Mouse (Mus musculus) midbrain, embryonic 16.5 days (tissue): ENCODE data around the gene Gfm2. TPM values are rescaled to one million over a fixed set of nuclear protein-coding genes. Genes with fewer than 3 reads are reported as not detected.

ENCODE experiments used
- ATAC-seq: fragments of 200-750 bp; cut with Nextera tagmentation; 2 replicates; pipeline ENCODE4 v1.8.0; 2017; ENCODE audit warnings: moderate TSS enrichment
- H3K27ac ChIP-seq: fragments of 300-500 bp; sonication (generic); 2 replicates; pipeline ENCODE4 v1.5.1; 2014; ENCODE audit warnings: mild to moderate bottlenecking, low read length, mixed read lengths
- H3K27me3 ChIP-seq: fragments of 300-500 bp; sonication (generic); 2 replicates; pipeline ENCODE4 v1.6.1; 2014; ENCODE audit warnings: low read depth, low read length, mixed read lengths; ENCODE audit not compliant: control insufficient read depth, insufficient read depth
- H3K36me3 ChIP-seq: fragments of 300-500 bp; sonication (generic); 2 replicates; pipeline ENCODE4 v1.6.1; 2014; ENCODE audit warnings: mild to moderate bottlenecking, low read length, moderate library complexity, mixed read lengths; ENCODE audit not compliant: control insufficient read depth, insufficient read depth
- H3K4me1 ChIP-seq: fragments of 300-500 bp; sonication (generic); 2 replicates; pipeline ENCODE4 v1.6.1; 2014; ENCODE audit warnings: mild to moderate bottlenecking, low read length, mixed read lengths; ENCODE audit not compliant: control insufficient read depth, insufficient read depth
- H3K4me2 ChIP-seq: fragments of 300-500 bp; sonication (generic); 2 replicates; pipeline ENCODE4 v1.6.1; 2014; ENCODE audit warnings: mild to moderate bottlenecking, low read length, mixed read lengths
- H3K4me3 ChIP-seq: fragments of 300-500 bp; sonication (generic); 2 replicates; pipeline ENCODE4 v1.5.1; 2014; ENCODE audit warnings: low read depth, mild to moderate bottlenecking, low read length, moderate library complexity, mixed read lengths
- H3K9ac ChIP-seq: fragments of 300-500 bp; sonication (generic); 2 replicates; pipeline ENCODE4 v1.6.1; 2014; ENCODE audit warnings: low read depth, low read length, mixed read lengths
- H3K9me3 ChIP-seq: fragments of 300-500 bp; sonication (generic); replicated peaks from 2 replicates; pipeline ENCODE4 v1.6.1; 2014; ENCODE audit warnings: mild to moderate bottlenecking, low read length, mixed read lengths; ENCODE audit not compliant: control insufficient read depth, poor library complexity, severe bottlenecking
- WGBS: fragments of 180-500 bp; shearing (Covaris S2); extraction: QIAGEN DNeasy Blood & Tissue Kit; methylation state at CpG from one replicate; pipeline ENCODE4 v1.1.7; 2014; 5-methylcytosine and 5-hydroxymethylcytosine counted together
- polyA plus RNA-seq: library from polyadenylated mRNA; unstranded; fragments of >200 nt; fragmentation: Nextera tagmentation; extraction: Ambion mirVana; gene quantifications from 2 replicates; pipeline ENCODE4 v1.2.1, GENCODE M21; 2015

Gene Gfm2
- polyA plus RNA-seq, 1 experiment from 2014 or later, result 30.1 TPM

GRCm38 (mm10) chr13:97184168-97184567 lies 46.4 kb downstream of the Gfm2 start:
- Histone ChIP-seq H3K9ac (no peak overlapping the region), H3K36me3 (0 out of 2 replicates have a peak, but pooled peaks cover 2% of the 10 kb centered on the region), H3K27ac (no peak overlapping the region), H3K4me2 (no peak overlapping the region), H3K4me3 (no peak overlapping the region), H3K9me3 (no peaks in the 10 kb centered on the region), H3K27me3 (no peaks in the 10 kb centered on the region), H3K4me1 (no peaks in the 10 kb centered on the region)
- ATAC-seq, result no peak
- 99% methylated on average over 2 of the region's 2 CpGs for WGBS

DNA sequence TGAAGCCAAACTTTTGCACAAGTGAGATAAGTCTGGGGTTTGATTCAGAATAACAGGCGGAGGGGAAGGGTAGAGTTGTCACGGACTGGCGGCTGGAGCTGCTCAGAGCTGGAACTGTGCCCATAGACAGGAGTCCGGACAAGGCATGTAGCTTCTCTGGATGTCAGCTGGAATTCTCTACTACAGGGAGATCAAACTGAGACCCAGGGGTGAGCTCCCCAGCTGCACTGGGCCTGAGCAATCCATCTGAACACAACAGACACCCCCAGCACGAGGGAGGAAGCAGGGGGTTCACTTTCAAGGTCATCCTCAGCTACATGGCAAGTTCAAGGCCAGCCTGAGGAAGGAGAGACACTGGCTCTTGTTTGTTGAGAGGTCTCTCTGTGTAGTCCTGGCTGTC lies 46.9 kb downstream of the Gfm2 start:
- Histone ChIP-seq H3K9me3 (no peaks in the 10 kb centered on the region), H3K4me1 (no peaks in the 10 kb centered on the region), H3K36me3 (0 out of 2 replicates have a peak, but pooled peaks cover 2% of the 10 kb centered on the region), H3K9ac (no peak overlapping the region), H3K27ac (no peak overlapping the region), H3K27me3 (no peaks in the 10 kb centered on the region), H3K4me3 (no peak overlapping the region), H3K4me2 (no peak overlapping the region)
- WGBS, result 76% methylated on average over 5 of the region's 5 CpGs
- ATAC-seq, result no peak

DNA sequence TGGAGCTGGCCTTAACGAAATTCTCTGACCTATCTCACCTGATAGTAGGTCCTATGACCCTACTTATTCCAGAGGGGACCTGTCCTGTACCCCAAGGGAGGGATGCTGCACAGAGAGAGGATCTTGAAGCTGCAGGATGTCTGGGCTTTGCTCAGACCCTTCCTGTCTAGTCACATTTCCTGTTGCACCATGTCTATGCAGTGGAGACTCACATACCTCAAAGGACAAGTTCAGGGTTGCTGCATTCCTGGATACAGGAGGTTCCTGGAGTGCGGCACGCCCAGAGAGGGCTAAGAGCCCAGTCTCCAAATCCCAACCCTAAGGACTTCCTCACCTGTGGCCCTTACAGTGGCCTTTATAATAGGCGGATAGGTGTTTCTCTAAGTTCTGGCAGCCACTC lies 48.6 kb downstream of the Gfm2 start:
- ATAC-seq, result no peak
- H3K9ac ChIP-seq, result no peak overlapping the region
- H3K36me3 ChIP-seq, result 0 out of 2 replicates have a peak, but pooled peaks cover 2% of the 10 kb centered on the region
- H3K4me1 ChIP-seq, result no peaks in the 10 kb centered on the region
- no peaks in the 10 kb centered on the region for H3K9me3 ChIP-seq
- H3K4me3 ChIP-seq, result no peak overlapping the region
- no peak overlapping the region for H3K4me2 ChIP-seq
- H3K27me3 ChIP-seq, result no peaks in the 10 kb centered on the region
- WGBS, result 83% methylated on average over 4 of the region's 4 CpGs
- no peak overlapping the region for H3K27ac ChIP-seq

GRCm38 (mm10) chr13:97187693-97188092 lies 50.0 kb downstream of the Gfm2 start:
- Histone ChIP-seq H3K27me3 (no peaks in the 10 kb centered on the region), H3K4me1 (no peaks in the 10 kb centered on the region), H3K9me3 (no peaks in the 10 kb centered on the region), H3K9ac (no peak overlapping the region), H3K36me3 (0 out of 2 replicates have a peak, but pooled peaks cover 2% of the 10 kb centered on the region), H3K4me2 (no peak overlapping the region), H3K27ac (no peak overlapping the region), H3K4me3 (no peak overlapping the region)
- 81% methylated on average over 5 of the region's 5 CpGs for WGBS
- ATAC-seq, result no peak

DNA sequence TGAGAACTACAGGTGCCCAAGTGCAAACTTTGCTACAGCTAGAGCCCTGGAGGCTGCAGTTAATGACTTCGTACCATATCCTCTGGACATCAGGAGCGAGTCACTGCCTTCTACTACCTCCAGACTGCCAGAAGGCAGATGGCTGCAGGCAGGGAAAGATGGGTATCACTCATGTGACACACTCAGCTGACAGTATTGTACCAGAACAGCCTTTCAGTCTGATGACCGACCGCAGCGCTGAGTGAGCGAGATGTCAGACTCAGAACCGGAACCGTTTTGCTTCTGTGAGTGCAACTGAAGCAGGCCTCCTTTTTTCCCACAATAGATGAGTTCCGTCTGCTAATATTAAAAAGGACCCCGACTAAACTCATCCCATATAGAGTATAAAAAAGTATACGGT lies 54.9 kb downstream of the Gfm2 start:
- no peaks in the 10 kb centered on the region for H3K36me3 ChIP-seq
- H3K4me1 ChIP-seq, result no peaks in the 10 kb centered on the region; the same call in 1 of the 2 replicates
- 87% methylated on average over 11 of the region's 11 CpGs for WGBS
- H3K9ac ChIP-seq, result no peak overlapping the region
- H3K9me3 ChIP-seq, result no peaks in the 10 kb centered on the region
- no peak for ATAC-seq
- no peak overlapping the region for H3K4me3 ChIP-seq
- no peak overlapping the region for H3K4me2 ChIP-seq
- no peak overlapping the region for H3K27ac ChIP-seq
- no peaks in the 10 kb centered on the region for H3K27me3 ChIP-seq

DNA sequence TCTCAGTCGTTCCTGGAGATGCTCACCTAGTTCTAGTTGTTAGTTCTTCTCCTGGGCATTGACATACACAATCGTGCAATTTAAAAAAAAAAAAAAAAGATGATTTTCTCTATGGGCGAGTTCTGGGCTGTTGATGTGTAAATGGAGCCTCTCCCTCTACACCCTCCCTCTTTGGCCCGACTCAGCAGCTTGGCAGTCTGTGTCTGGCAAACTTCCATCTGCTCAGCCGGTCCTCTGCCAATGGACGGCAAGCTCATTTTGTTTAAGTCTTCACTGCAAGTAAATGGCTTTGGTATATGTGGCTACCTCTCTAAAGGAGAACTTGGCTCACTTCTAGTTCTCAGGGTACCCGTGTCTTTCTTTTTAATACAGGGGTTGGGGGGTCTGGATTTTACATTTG lies 55.7 kb downstream of the Gfm2 start:
- no peak overlapping the region for H3K4me2 ChIP-seq
- no peak overlapping the region for H3K4me3 ChIP-seq
- WGBS, result 51% methylated on average over 7 of the region's 7 CpGs
- H3K27ac ChIP-seq, result no peak overlapping the region
- H3K4me1 ChIP-seq, result no peaks in the 10 kb centered on the region; the same call in 1 of the 2 replicates
- no peak overlapping the region for H3K9ac ChIP-seq
- no peaks in the 10 kb centered on the region for H3K9me3 ChIP-seq
- H3K36me3 ChIP-seq, result no peaks in the 10 kb centered on the region
- no peak for ATAC-seq
- no peaks in the 10 kb centered on the region for H3K27me3 ChIP-seq

DNA sequence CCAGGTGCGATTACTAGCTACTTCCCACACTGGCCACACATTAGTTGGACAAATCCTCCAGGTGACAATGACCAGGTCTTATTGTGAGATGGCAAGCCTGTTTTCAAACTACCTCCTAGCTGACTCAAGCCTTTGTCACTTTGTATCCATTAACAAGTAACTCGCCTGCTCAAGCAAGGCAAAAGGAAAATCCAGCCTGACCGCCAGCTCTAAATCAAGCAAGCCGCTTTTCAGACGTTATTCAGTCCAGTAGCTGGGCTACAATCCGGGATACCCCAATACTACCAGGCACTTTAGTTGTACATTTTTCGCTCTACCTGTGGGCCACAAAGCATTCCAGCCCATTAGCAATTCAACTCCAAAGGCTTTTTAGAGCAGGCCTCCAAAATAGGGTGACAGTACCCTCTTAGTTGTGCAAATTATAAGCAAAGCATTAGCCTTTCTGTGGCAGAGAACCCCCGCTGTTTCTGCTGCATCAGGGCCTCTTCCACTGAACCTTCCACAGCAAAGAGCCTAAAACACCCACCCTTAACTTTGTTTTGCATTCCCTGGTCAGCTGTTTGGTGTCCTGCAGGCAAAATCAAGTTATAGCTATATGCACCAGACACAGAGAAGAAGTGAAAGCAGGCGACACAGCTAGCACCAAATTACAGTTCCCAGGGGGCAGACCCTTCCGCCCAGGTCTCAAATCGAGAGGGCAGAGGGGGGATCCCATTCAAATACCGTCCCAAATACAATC lies 58.6 kb downstream of the Gfm2 start:
- Histone ChIP-seq H3K9ac (no peak overlapping the region), H3K27me3 (no peaks in the 10 kb centered on the region), H3K4me1 (no peaks in the 10 kb centered on the region; the same call in 1 of the 2 replicates), H3K4me3 (no peak overlapping the region), H3K36me3 (no peaks in the 10 kb centered on the region), H3K9me3 (no peaks in the 10 kb centered on the region), H3K4me2 (no peak overlapping the region), H3K27ac (no peak overlapping the region)
- no peak for ATAC-seq
- WGBS, result 64% methylated on average over 12 of the region's 12 CpGs

DNA sequence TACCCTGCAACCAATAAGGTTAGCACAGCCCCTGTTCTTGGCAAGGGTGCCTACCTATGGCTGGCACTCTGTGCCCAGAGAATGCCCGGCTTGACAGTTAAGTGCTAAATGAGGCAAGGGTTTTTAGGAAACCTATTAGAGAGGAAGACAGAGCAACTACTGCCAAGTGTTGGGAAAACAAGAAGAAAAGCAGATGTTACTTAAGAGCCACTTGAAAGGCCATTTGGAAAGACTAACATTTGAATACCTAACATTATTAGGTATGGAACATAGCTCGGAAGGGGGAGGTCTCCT lies 59.1 kb downstream of the Gfm2 start:
- no peak overlapping the region for H3K9ac ChIP-seq
- H3K27ac ChIP-seq, result no peak overlapping the region
- H3K27me3 ChIP-seq, result no peaks in the 10 kb centered on the region
- ATAC-seq, result no peak
- H3K4me3 ChIP-seq, result no peak overlapping the region
- H3K4me2 ChIP-seq, result no peak overlapping the region
- no peaks in the 10 kb centered on the region for H3K9me3 ChIP-seq
- H3K36me3 ChIP-seq, result no peaks in the 10 kb centered on the region
- WGBS, result 95% methylated on average over 2 of the region's 2 CpGs
- H3K4me1 ChIP-seq, result no peaks in the 10 kb centered on the region; the same call in 1 of the 2 replicates

DNA sequence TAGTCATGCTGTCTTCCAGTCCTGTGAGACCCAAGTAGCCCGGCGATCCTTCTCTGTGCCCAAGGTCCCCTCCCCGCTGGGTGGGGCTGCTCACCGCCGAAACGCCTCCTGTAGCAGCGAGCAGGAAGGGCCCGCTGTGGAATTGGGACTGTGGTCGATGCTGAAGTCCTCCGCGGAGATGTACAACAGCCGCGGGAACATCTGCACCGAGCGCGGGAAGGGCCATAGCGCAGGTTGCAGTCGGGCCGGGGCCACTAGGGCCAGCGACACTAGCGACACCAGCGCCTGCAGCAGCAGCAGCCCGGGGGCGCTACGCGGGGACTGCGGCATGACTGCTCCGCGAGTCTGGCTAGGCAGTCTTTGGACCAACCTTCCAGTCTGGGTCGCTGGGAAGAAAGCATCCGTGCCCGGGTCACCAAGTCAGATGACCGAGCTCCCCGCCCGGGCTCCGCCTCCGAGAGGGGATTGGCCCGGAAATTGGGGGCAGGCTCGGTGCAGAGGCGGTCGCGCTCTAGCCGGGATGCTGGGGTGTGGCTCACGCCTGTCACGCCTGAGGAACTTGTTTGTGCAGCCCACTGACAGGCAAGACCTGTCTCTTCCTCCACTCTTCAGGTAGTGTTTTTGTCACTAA lies 60.3 kb downstream of the Gfm2 start, which contains the start of gene Hexb:
Hexb (minus strand) TSS at position 426 of the 631 bp plus-strand sequence.
- Histone ChIP-seq H3K9ac (peak within 1 kb of the TSS; percentile 81), H3K4me3 (peak within 1 kb of the TSS; percentile 77), H3K36me3 (no peaks in the 10 kb centered on the region), H3K27me3 (no peaks in the 10 kb centered on the region), H3K4me1 (no peaks in the 10 kb centered on the region; the same call in 1 of the 2 replicates), H3K4me2 (peak within 1 kb of the TSS; percentile 93), H3K9me3 (no peaks in the 10 kb centered on the region), H3K27ac (peak within 1 kb of the TSS; percentile 47; the same call in 1 of the 2 replicates)
- WGBS, result under 1% methylated on average over 43 of the region's 45 CpGs
- peak; percentile 89 for ATAC-seq
